Mouse (Mus musculus): ENCODE data around the gene Rasa3.

GRCm38 (mm10) chr8:13519503-13519902, 157.9 kb downstream of the Rasa3 start:
- no peak for TF ChIP-seq TCF12 (IDR thresholded peaks at IDR 0.05; ENCODE audit: insufficient read depth, poor library complexity, severe bottlenecking)
- TF ChIP-seq POLR2A (IDR thresholded peaks at IDR 0.05; ENCODE audit: insufficient read length, low read depth): no peak
- no peak for TF ChIP-seq MAX (IDR thresholded peaks at IDR 0.05; ENCODE audit: low read depth)
- no peak for TF ChIP-seq MYOG (IDR thresholded peaks at IDR 0.05; ENCODE audit: control insufficient read depth in 1 of 3, insufficient read depth in 1 of 3, insufficient read length in 2 of 3, low read depth in 2 of 3)
- TF ChIP-seq TCF3 (IDR thresholded peaks at IDR 0.05; ENCODE audit: insufficient read length, low read depth): no peak
- no peak for TF ChIP-seq USF1 (IDR thresholded peaks at IDR 0.05; ENCODE audit: low read depth)
- no peak for TF ChIP-seq E2F4 (IDR thresholded peaks at IDR 0.05; ENCODE audit: insufficient read depth)
- TF ChIP-seq MYOD1 (IDR thresholded peaks at IDR 0.05; ENCODE audit: control insufficient read depth in 1 of 3, insufficient read length in 2 of 3, low read depth in 2 of 3): no peak
- TF ChIP-seq POLR2AphosphoS2 (IDR thresholded peaks at IDR 0.05; ENCODE audit: insufficient read length, low read depth): no peak
- TF ChIP-seq CEBPB (IDR thresholded peaks at IDR 0.05; ENCODE audit: insufficient read depth, poor library complexity, severe bottlenecking): no peak
- no peak for TF ChIP-seq SRF (IDR thresholded peaks at IDR 0.05; ENCODE audit: control insufficient read depth, insufficient read length, low read depth)
